Mouse (Mus musculus) CH12.LX (cell line): ENCODE measurements around the gene Foxm1. TPM values are rescaled to one million over a fixed set of nuclear protein-coding genes. Genes with fewer than 3 reads are reported as not detected.
A peak's percentile ranks its signal among the peaks of the same experiment; 100 is the strongest.

Experiments used
- DNase-seq: peaks from one replicate; pipeline ENCODE4 v3.0.0-alpha.2; 2013; ENCODE audit errors: extremely low read depth
- H3K27ac ChIP-seq: 2 replicates; pipeline ENCODE4 v1.5.1; 2012; ENCODE audit warnings: low read depth, mild to moderate bottlenecking, control low read depth, moderate library complexity; ENCODE audit not compliant: insufficient read depth
- H3K27me3 ChIP-seq: replicated peaks from 2 replicates; pipeline ENCODE3; 2012; ENCODE audit warnings: inconsistent platforms
- H3K36me3 ChIP-seq, 2 experiments: replicated peaks in 1 of 2; 2 replicates each; pipeline versions ENCODE3 to v1.6.1; 2012; ENCODE audit warnings: inconsistent platforms in 1 of 2, low read length in 1 of 2, mild to moderate bottlenecking in 1 of 2, mixed read lengths in 1 of 2, moderate library complexity in 1 of 2; ENCODE audit not compliant: control insufficient read depth in 1 of 2, insufficient read depth in 1 of 2
- H3K4me1 ChIP-seq, 2 experiments: 2 replicates each; pipeline ENCODE4 v1.6.1; 2012; ENCODE audit warnings: inconsistent platforms in 1 of 2, moderate library complexity in 1 of 2; ENCODE audit not compliant: insufficient read depth in 2 of 2, control insufficient read depth in 1 of 2
- H3K4me2 ChIP-seq: 2 replicates; pipeline ENCODE4 v1.6.1; 2012; ENCODE audit warnings: low read depth, mild to moderate bottlenecking, control low read depth; ENCODE audit not compliant: poor library complexity, insufficient read depth, severe bottlenecking
- H3K4me3 ChIP-seq, 3 experiments: fragments of 150-350 bp in 1 of 3; sonication (generic) in 1 of 3; replicated peaks in 1 of 3; 2 replicates each; pipeline versions ENCODE3 to v1.5.1; 2011 to 2012; ENCODE audit warnings: low read depth in 2 of 3, low read length in 2 of 3, mild to moderate bottlenecking in 2 of 3, moderate library complexity in 2 of 3, control low read depth in 1 of 3, improper control_type of control experiment in 1 of 3, inconsistent platforms in 1 of 3, mixed read lengths in 1 of 3; ENCODE audit not compliant: poor library complexity in 1 of 3
- H3K79me2 ChIP-seq: replicated peaks from 2 replicates; pipeline ENCODE4 v1.6.1; 2012; ENCODE audit warnings: mild to moderate bottlenecking, moderate library complexity; ENCODE audit not compliant: control insufficient read depth, poor library complexity, insufficient read depth, severe bottlenecking; ENCODE audit errors: extremely low read depth
- H3K9ac ChIP-seq: 2 replicates; pipeline ENCODE4 v1.6.1; 2012; ENCODE audit warnings: low read depth, mild to moderate bottlenecking, control low read depth, moderate library complexity; ENCODE audit not compliant: insufficient read depth
- H3K9me3 ChIP-seq: replicated peaks from 2 replicates; pipeline ENCODE3; 2012; ENCODE audit warnings: low read length, inconsistent platforms, mixed read lengths
- POLR2AphosphoS2 ChIP-seq: IDR thresholded peaks from 2 replicates; pipeline ENCODE4 v1.6.1; 2011; ENCODE audit warnings: low read depth, low read length, improper control_type of control experiment
- SIN3A ChIP-seq: IDR thresholded peaks from 2 replicates; pipeline ENCODE4 v1.6.1; 2012; ENCODE audit warnings: low read length, improper control_type of control experiment, inconsistent platforms
- dilution Hi-C: fragments of 300-500 bp; cut with MboI; formaldehyde crosslinking; loops from 2 replicates; pipeline ENCODE4 v1.14.3; 2020; ENCODE audit warnings: low sequenced_read_pairs; ENCODE audit not compliant: extremely low pct_unique_long_range_greater_than_20kb, extremely low pct_ligation_motif_present
- in situ Hi-C: fragments of 300-500 bp; cut with MboI; formaldehyde crosslinking; loops from 3 replicates; pipeline ENCODE4 v1.14.3; 2019; ENCODE audit warnings: low sequenced_read_pairs, low pct_ligation_motif_present, low pct_unique_long_range_greater_than_20kb, mixed read lengths
- polyA plus RNA-seq: library from polyadenylated mRNA; unstranded; fragments of >175 nt; gene quantifications from 2 replicates; pipeline ENCODE4 v1.2.1, GENCODE M21; 2012; ENCODE audit warnings: low read depth; ENCODE audit not compliant: insufficient read length
- total RNA-seq, 2 experiments: library from RNA; depleted of rRNA; stranded (reverse); fragments of 300-350 nt in 1 of 2; fragments of >200 nt in 1 of 2; gene quantifications; 2 replicates each; pipeline ENCODE4 v1.2.3; 2012 to 2014

Gene Foxm1
- total and polyA plus RNA-seq, 3 experiments: 6.0 to 41.0 (median 16.8) TPM

- no peak for DNase-seq
- Histone ChIP-seq H3K4me3 (peak overlapping the region in 2 of 3 experiments; percentile 62 to 91), H3K27ac (no peak overlapping the region), H3K79me2 (peaks cover 21% of the 10 kb centered on the region), H3K9ac (peak overlapping the region; percentile 69; the same call in 1 of the 2 replicates), H3K36me3 (peaks cover 7 to 48% of the 10 kb centered on the region in 2 experiments), H3K4me1 (peaks cover 0 to 16% of the 10 kb centered on the region in 2 experiments; a peak in 2 of 4 replicates), H3K4me2 (peak overlapping the region; percentile 38; the same call in 1 of the 2 replicates), H3K27me3 (no peaks in the 10 kb centered on the region), H3K9me3 (no peaks in the 10 kb centered on the region)
- 0 out of 2 replicates have a peak, but pooled peaks have one; percentile 21 for TF ChIP-seq POLR2AphosphoS2
- TF ChIP-seq SIN3A: no peak
- in situ Hi-C loops: no loop called here
- dilution Hi-C loops: no loop called here
Measured at GRCm38 (mm10) chr6:128425046-128425445, 62.3 kb downstream of the Foxm1 start.

Other genes with a start within 250 kb of the Foxm1 start
- gene Tspan9, start 219.4 kb upstream of the Foxm1 start, total RNA-seq (2012; rRNA removed): 0.92 and 0.98 TPM in 2 replicates
- gene Tspan9, start 219.4 kb upstream of the Foxm1 start, total RNA-seq (2014; rRNA removed): 0.40 and 0.55 TPM in 2 replicates
- 0.33 and 0.71 TPM in 2 replicates for gene Tspan9, start 219.4 kb upstream of the Foxm1 start, polyA plus RNA-seq
- gene Tead4, start 62.1 kb upstream of the Foxm1 start, total RNA-seq (2012; rRNA removed): not detected in 2 replicates
- gene Tead4, start 62.1 kb upstream of the Foxm1 start, total RNA-seq (2014; rRNA removed): not detected in 2 replicates
- 0.15 TPM in 1 of 2 replicates, not detected in the other for gene Tead4, start 62.1 kb upstream of the Foxm1 start, polyA plus RNA-seq
- 4.9 and 5.5 TPM in 2 replicates for gene Tulp3, start 7.1 kb upstream of the Foxm1 start, total RNA-seq (2012; rRNA removed)
- gene Tulp3, start 7.1 kb upstream of the Foxm1 start, total RNA-seq (2014; rRNA removed): 3.7 and 5.6 TPM in 2 replicates
- 11.5 and 13.1 TPM in 2 replicates for gene Tulp3, start 7.1 kb upstream of the Foxm1 start, polyA plus RNA-seq
- gene Rhno1, start 56 bp upstream of the Foxm1 start, total RNA-seq (2012; rRNA removed): 28.7 and 34.9 TPM in 2 replicates
- gene Rhno1, start 56 bp upstream of the Foxm1 start, total RNA-seq (2014; rRNA removed): 18.5 and 19.3 TPM in 2 replicates
- 53.4 and 60.0 TPM in 2 replicates for gene Rhno1, start 56 bp upstream of the Foxm1 start, polyA plus RNA-seq
- 0.13 TPM in 1 of 2 replicates, not detected in the other for gene Tex52, start 12.5 kb downstream of the Foxm1 start, total RNA-seq (2012; rRNA removed)
- gene Tex52, start 12.5 kb downstream of the Foxm1 start, total RNA-seq (2014; rRNA removed): not detected in 2 replicates
- not detected in 2 replicates for gene Tex52, start 12.5 kb downstream of the Foxm1 start, polyA plus RNA-seq
- gene Gm44596, start 12.5 kb downstream of the Foxm1 start, total RNA-seq (2012; rRNA removed): not detected in 2 replicates
- gene Gm44596, start 12.5 kb downstream of the Foxm1 start, total RNA-seq (2014; rRNA removed): not detected in 2 replicates
- gene Gm44596, start 12.5 kb downstream of the Foxm1 start, polyA plus RNA-seq: not detected in 2 replicates
- 0.13 TPM in 2 replicates for gene Nrip2, start 36.3 kb downstream of the Foxm1 start, total RNA-seq (2012; rRNA removed)
- gene Nrip2, start 36.3 kb downstream of the Foxm1 start, total RNA-seq (2014; rRNA removed): not detected in 2 replicates
- gene Nrip2, start 36.3 kb downstream of the Foxm1 start, polyA plus RNA-seq: 1.1 and 1.3 TPM in 2 replicates
- gene Itfg2, start 62.0 kb downstream of the Foxm1 start, total RNA-seq (2012; rRNA removed): 16.8 and 17.9 TPM in 2 replicates
- gene Itfg2, start 62.0 kb downstream of the Foxm1 start, total RNA-seq (2014; rRNA removed): 5.3 and 8.0 TPM in 2 replicates
- gene Itfg2, start 62.0 kb downstream of the Foxm1 start, polyA plus RNA-seq: 45.1 and 45.3 TPM in 2 replicates
- 265 and 319 TPM in 2 replicates for gene Fkbp4, start 75.7 kb downstream of the Foxm1 start, total RNA-seq (2012; rRNA removed)
- 190 and 198 TPM in 2 replicates for gene Fkbp4, start 75.7 kb downstream of the Foxm1 start, total RNA-seq (2014; rRNA removed)
- gene Fkbp4, start 75.7 kb downstream of the Foxm1 start, polyA plus RNA-seq: 304 and 366 TPM in 2 replicates
- gene Pzp, start 163.8 kb downstream of the Foxm1 start, total RNA-seq (2012; rRNA removed): not detected in 2 replicates
- gene Pzp, start 163.8 kb downstream of the Foxm1 start, total RNA-seq (2014; rRNA removed): not detected in 2 replicates
- not detected in 2 replicates for gene Pzp, start 163.8 kb downstream of the Foxm1 start, polyA plus RNA-seq
- not detected in 2 replicates for gene A2ml1, start 218.6 kb downstream of the Foxm1 start, total RNA-seq (2012; rRNA removed)
- gene A2ml1, start 218.6 kb downstream of the Foxm1 start, total RNA-seq (2014; rRNA removed): not detected in 2 replicates
- not detected in 2 replicates for gene A2ml1, start 218.6 kb downstream of the Foxm1 start, polyA plus RNA-seq